16 mouse cellular contexts compared by ENCODE assay signal in genomic region chr11:94317515-94317914, GRCm38 (mm10). TPM values are rescaled to one million over a fixed set of nuclear protein-coding genes. Genes with fewer than 3 reads are reported as not detected.
DNase-seq lines count a peak whose midpoint lies in the region; ATAC-seq lines count a peak whose summit lies in the region.
"Had no signal": no experiment of that assay in that cellular context is flagged by ENCODE, and none has a peak within 500 bp of the region (broad histone marks: within the 10 kb centered on the region; RNA-seq: fewer than 3 reads in every experiment).

No protein-coding gene starts in this region.

- 73% methylated on average over 4 of the region's 4 CpGs for WGBS in hindbrain, embryonic 13.5 days
- 81% methylated on average over 4 of the region's 4 CpGs for WGBS in hindbrain, embryonic 10.5 days
- WGBS in neural tube, embryonic 13.5 days: 61% methylated on average over 4 of the region's 4 CpGs
- WGBS in neural tube, embryonic 15.5 days: 57% methylated on average over 4 of the region's 4 CpGs

- no peak overlapping the region for H3K9ac ChIP-seq in hindbrain, embryonic 13.5 days
- no peak overlapping the region for H3K9ac ChIP-seq in neural tube, embryonic 13.5 days
- H3K9ac ChIP-seq in neural tube, embryonic 15.5 days (replicated peaks): no peak overlapping the region
- H3K9ac ChIP-seq: heart, embryonic 15.5 days; lung, embryonic 15.5 days; stomach, embryonic 15.5 days had no signal

- H3K4me2 ChIP-seq in hindbrain, embryonic 13.5 days: peak overlapping the region; percentile 4; the same call in 1 of the 2 replicates
- H3K4me2 ChIP-seq in neural tube, embryonic 13.5 days: 0 out of 2 replicates have a peak overlapping the region, but pooled peaks have one; percentile 14
- no peak overlapping the region for H3K4me2 ChIP-seq in neural tube, embryonic 15.5 days
- H3K4me2 ChIP-seq: heart, embryonic 15.5 days; lung, embryonic 15.5 days; midbrain, embryonic 11.5 days; stomach, embryonic 15.5 days had no signal

- H3K27me3 ChIP-seq in erythroblast, embryonic 14.5 days (ENCODE audit: control insufficient read depth): no peaks in the 10 kb centered on the region
- no peaks in the 10 kb centered on the region for H3K27me3 ChIP-seq in hindbrain, embryonic 13.5 days
- H3K27me3 ChIP-seq in hindbrain, embryonic 10.5 days (ENCODE audit: insufficient read depth, poor library complexity, severe bottlenecking): no peaks in the 10 kb centered on the region
- no peaks in the 10 kb centered on the region for H3K27me3 ChIP-seq in neural tube, embryonic 13.5 days
- H3K27me3 ChIP-seq in neural tube, embryonic 15.5 days (replicated peaks): no peaks in the 10 kb centered on the region
- H3K27me3 ChIP-seq: heart, embryonic 15.5 days; lung, embryonic 15.5 days; stomach, embryonic 15.5 days had no signal

- no peak for DNase-seq in hindbrain, embryonic 10.5 days (ENCODE audit: low spot score)
- DNase-seq in left cerebral cortex, adult 9 months (ENCODE audit: low spot score in 2 of 2): no peak
- DNase-seq: adrenal gland, adult 8-10 months; gastrocnemius, postnatal 10 days had no signal

- H3K27ac ChIP-seq in hindbrain, embryonic 13.5 days: no peak overlapping the region
- no peak overlapping the region for H3K27ac ChIP-seq in hindbrain, embryonic 10.5 days
- H3K27ac ChIP-seq in neural tube, embryonic 13.5 days (replicated peaks): no peak overlapping the region
- H3K27ac ChIP-seq in neural tube, embryonic 15.5 days (replicated peaks): no peak overlapping the region
- H3K27ac ChIP-seq: heart, embryonic 15.5 days; kidney, postnatal 0 days; lung, embryonic 15.5 days; stomach, embryonic 15.5 days had no signal

- peaks cover 79% of the 10 kb centered on the region for H3K4me1 ChIP-seq in erythroblast, embryonic 14.5 days (ENCODE audit: control insufficient read depth)
- H3K4me1 ChIP-seq in hindbrain, embryonic 13.5 days (replicated peaks): peaks cover 76% of the 10 kb centered on the region
- H3K4me1 ChIP-seq in hindbrain, embryonic 10.5 days (replicated peaks): peaks cover 47% of the 10 kb centered on the region
- peaks cover 79% of the 10 kb centered on the region for H3K4me1 ChIP-seq in neural tube, embryonic 13.5 days (replicated peaks)
- peaks cover 67% of the 10 kb centered on the region for H3K4me1 ChIP-seq in neural tube, embryonic 15.5 days

- no peaks in the 10 kb centered on the region for H3K9me3 ChIP-seq in erythroblast, embryonic 14.5 days (ENCODE audit: control insufficient read depth, low read length)
- no peaks in the 10 kb centered on the region for H3K9me3 ChIP-seq in hindbrain, embryonic 13.5 days
- H3K9me3 ChIP-seq in hindbrain, embryonic 10.5 days: no peaks in the 10 kb centered on the region
- H3K9me3 ChIP-seq in neural tube, embryonic 13.5 days: no peaks in the 10 kb centered on the region
- H3K9me3 ChIP-seq in neural tube, embryonic 15.5 days (replicated peaks): no peaks in the 10 kb centered on the region
- H3K9me3 ChIP-seq: heart, embryonic 15.5 days; lung, embryonic 15.5 days; stomach, embryonic 15.5 days had no signal

- peaks cover 74% of the 10 kb centered on the region for H3K36me3 ChIP-seq in erythroblast, embryonic 14.5 days (ENCODE audit: control insufficient read depth)
- peaks cover 3% of the 10 kb centered on the region; the same call in 1 of the 2 replicates for H3K36me3 ChIP-seq in hindbrain, embryonic 13.5 days
- peaks cover 40% of the 10 kb centered on the region for H3K36me3 ChIP-seq in hindbrain, embryonic 10.5 days
- no peaks in the 10 kb centered on the region for H3K36me3 ChIP-seq in neural tube, embryonic 13.5 days
- H3K36me3 ChIP-seq in neural tube, embryonic 15.5 days: no peaks in the 10 kb centered on the region

- ATAC-seq in erythroblast, adult 5-6 weeks (replicated peaks; ENCODE audit: low FRiP score, poor library complexity, severe bottlenecking): no peak
- ATAC-seq in hindbrain, embryonic 13.5 days (ENCODE audit: low FRiP score): no peak
- ATAC-seq in neural tube, embryonic 13.5 days (ENCODE audit: low read depth): no peak
- no peak for ATAC-seq in neural tube, embryonic 15.5 days (ENCODE audit: low FRiP score)
- ATAC-seq in frontal cortex, adult (ENCODE audit: low TSS enrichment): no peak

- peak overlapping the region; percentile 15 for H3K4me3 ChIP-seq in erythroblast, embryonic 14.5 days (replicated peaks)
- H3K4me3 ChIP-seq in hindbrain, embryonic 13.5 days: no peak overlapping the region
- H3K4me3 ChIP-seq in hindbrain, embryonic 10.5 days: no peak overlapping the region
- H3K4me3 ChIP-seq in neural tube, embryonic 13.5 days: no peak overlapping the region
- no peak overlapping the region for H3K4me3 ChIP-seq in neural tube, embryonic 15.5 days (replicated peaks)
- H3K4me3 ChIP-seq: heart, embryonic 15.5 days; lung, embryonic 15.5 days; stomach, embryonic 15.5 days had no signal

RNA-seq across cellular contexts. Expression of gene Luc7l3, which starts 4.3 kb away (rescaled TPM):
- 3.7 and 5.2 TPM in 2 replicates for polyA plus RNA-seq in erythroblast, embryonic 14.5 days (2012)
- total RNA-seq in erythroblast, adult 5-6 weeks (2015; ENCODE audit: low replicate concordance): 140 and 142 TPM in 2 replicates
- 373 and 416 TPM in 2 replicates for total RNA-seq in erythroblast, adult 5-6 weeks (2017; ENCODE audit: low replicate concordance)
- polyA plus RNA-seq in hindbrain, embryonic 13.5 days (2015; fragmentation: Nextera tagmentation; extraction: Ambion mirVana): 163 and 167 TPM in 2 replicates
- polyA plus RNA-seq in hindbrain, embryonic 10.5 days (2016; fragmentation: Nextera tagmentation; extraction: Ambion mirVana): 72.3 and 103 TPM in 2 replicates
- 146 and 151 TPM in 2 replicates for polyA plus RNA-seq in neural tube, embryonic 13.5 days (2015; fragmentation: Nextera tagmentation; extraction: Ambion mirVana)
- polyA plus RNA-seq in neural tube, embryonic 15.5 days (2015; fragmentation: Nextera tagmentation; extraction: Ambion mirVana): 124 and 133 TPM in 2 replicates

RNA-seq across cellular contexts. Expression of gene Ankrd40, which starts 10.3 kb away (rescaled TPM):
- 7.4 and 9.9 TPM in 2 replicates for polyA plus RNA-seq in erythroblast, embryonic 14.5 days (2012)
- 4.0 and 4.4 TPM in 2 replicates for total RNA-seq in erythroblast, adult 5-6 weeks (2015; ENCODE audit: low replicate concordance)
- total RNA-seq in erythroblast, adult 5-6 weeks (2017; ENCODE audit: low replicate concordance): 13.4 and 17.4 TPM in 2 replicates
- 10.6 and 12.9 TPM in 2 replicates for polyA plus RNA-seq in hindbrain, embryonic 13.5 days (2015; fragmentation: Nextera tagmentation; extraction: Ambion mirVana)
- 11.7 and 12.5 TPM in 2 replicates for polyA plus RNA-seq in hindbrain, embryonic 10.5 days (2016; fragmentation: Nextera tagmentation; extraction: Ambion mirVana)
- 21.0 and 21.8 TPM in 2 replicates for polyA plus RNA-seq in neural tube, embryonic 13.5 days (2015; fragmentation: Nextera tagmentation; extraction: Ambion mirVana)
- 12.5 and 17.7 TPM in 2 replicates for polyA plus RNA-seq in neural tube, embryonic 15.5 days (2015; fragmentation: Nextera tagmentation; extraction: Ambion mirVana)

RNA-seq across cellular contexts. Expression of gene Gm21885, which starts 35.8 kb away (rescaled TPM):
- not detected in 2 replicates for polyA plus RNA-seq in erythroblast, embryonic 14.5 days (2012)
- total RNA-seq in erythroblast, adult 5-6 weeks (2015; ENCODE audit: low replicate concordance): not detected in 2 replicates
- total RNA-seq in erythroblast, adult 5-6 weeks (2017; ENCODE audit: low replicate concordance): not detected in 2 replicates
- polyA plus RNA-seq in hindbrain, embryonic 13.5 days (2015; fragmentation: Nextera tagmentation; extraction: Ambion mirVana): 0.43 and 0.70 TPM in 2 replicates
- not detected in 2 replicates for polyA plus RNA-seq in hindbrain, embryonic 10.5 days (2016; fragmentation: Nextera tagmentation; extraction: Ambion mirVana)
- 0.27 TPM in 1 of 2 replicates, not detected in the other for polyA plus RNA-seq in neural tube, embryonic 13.5 days (2015; fragmentation: Nextera tagmentation; extraction: Ambion mirVana)
- not detected in 2 replicates for polyA plus RNA-seq in neural tube, embryonic 15.5 days (2015; fragmentation: Nextera tagmentation; extraction: Ambion mirVana)
- total RNA-seq: adrenal gland, adult 8-10 months; gastrocnemius, postnatal 10 days; left cerebral cortex, postnatal 14 days had no signal
- polyA plus RNA-seq: heart, embryonic 15.5 days; lung, embryonic 15.5 days had no signal

Comparison
In these comparisons a context has a peak if more than half of its experiments do, and no peak if none do; other contexts are left out.
1. RNA of gene Luc7l3, which starts 4.3 kb away (polyA plus RNA-seq): 163 to 167 TPM in hindbrain, embryonic 13.5 days, 146 to 151 TPM in neural tube, embryonic 13.5 days, 124 to 133 TPM in neural tube, embryonic 15.5 days and 72.3 to 103 TPM in hindbrain, embryonic 10.5 days; 3.7 to 5.2 TPM in erythroblast, embryonic 14.5 days; every median in the first group is over 10 times any median in the second.